Mouse (Mus musculus): ENCODE data around the gene Slc3a2.

Slc3a2 gene

DNA sequence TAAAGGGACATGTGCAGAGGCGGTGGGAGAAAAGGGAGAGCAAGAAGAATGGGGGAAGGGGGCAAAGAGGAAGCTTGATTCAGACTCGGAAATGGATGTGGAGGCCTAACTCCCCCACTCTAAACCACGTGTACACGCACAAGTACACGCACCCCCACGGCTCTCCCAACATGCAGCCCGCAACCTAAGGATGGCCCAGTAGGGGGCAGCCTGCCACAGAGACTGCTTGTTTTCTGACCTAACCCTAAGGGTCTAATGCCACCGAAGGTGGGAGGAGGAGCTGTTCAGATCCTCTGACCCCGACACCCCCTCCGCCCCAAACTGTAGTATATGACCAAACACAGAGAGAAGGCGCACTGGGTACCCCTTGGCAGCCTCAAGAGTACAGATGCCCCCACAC lies 60.8 kb downstream of the Slc3a2 start:
- peak; percentile 95 for DNase-seq (ENCODE audit: low read depth, low spot score)

DNA sequence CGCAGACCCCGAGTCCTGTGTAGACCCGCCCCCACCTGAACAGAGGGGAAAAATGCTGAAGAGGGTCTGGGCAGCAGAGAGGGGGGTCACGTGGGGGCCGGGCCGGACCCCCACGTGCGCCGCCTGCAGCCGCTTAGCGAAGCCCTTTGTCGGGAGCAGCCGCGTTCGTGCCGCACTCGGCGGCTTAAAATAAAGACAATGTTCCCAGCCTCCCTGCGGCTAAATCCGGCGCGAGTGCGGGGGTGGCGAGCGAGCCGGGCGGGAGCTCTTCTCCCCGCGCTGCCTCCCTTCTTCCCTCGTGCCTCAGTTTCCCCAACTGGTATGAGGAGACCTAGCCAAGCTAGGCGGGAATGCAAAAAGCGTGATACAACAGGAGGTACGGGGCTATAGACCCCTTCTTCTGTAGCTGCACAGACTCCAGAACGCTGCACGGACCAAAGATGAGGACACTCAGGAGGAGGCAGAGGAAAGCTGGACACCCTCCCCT lies 61.3 kb downstream of the Slc3a2 start:
- peak; percentile 88 for DNase-seq (ENCODE audit: low read depth, low spot score)

Data from brain, adult 2 months (tissue).